Mouse (Mus musculus) hindbrain, embryonic 16.5 days (tissue): ENCODE data around the gene Myo19. TPM values are rescaled to one million over a fixed set of nuclear protein-coding genes. Genes with fewer than 3 reads are reported as not detected.

Experiments used
- ATAC-seq: fragments of 200-750 bp; cut with Nextera tagmentation; 2 replicates; pipeline ENCODE4 v1.8.0; 2017; ENCODE audit warnings: moderate TSS enrichment, moderate library complexity
- H3K27ac ChIP-seq: fragments of 300-500 bp; sonication (generic); 2 replicates; pipeline ENCODE4 v1.5.1; 2014; ENCODE audit warnings: low read depth, mild to moderate bottlenecking, control low read depth, low read length, moderate library complexity
- H3K27me3 ChIP-seq: fragments of 300-500 bp; sonication (generic); replicated peaks from 2 replicates; pipeline ENCODE4 v1.6.1; 2014; ENCODE audit warnings: low read length; ENCODE audit not compliant: control insufficient read depth, insufficient read depth
- H3K36me3 ChIP-seq: fragments of 300-500 bp; sonication (generic); 2 replicates; pipeline ENCODE4 v1.6.1; 2014; ENCODE audit warnings: mild to moderate bottlenecking, low read length, moderate library complexity, mixed read lengths; ENCODE audit not compliant: control insufficient read depth, insufficient read depth
- H3K4me1 ChIP-seq: fragments of 300-500 bp; sonication (generic); 2 replicates; pipeline ENCODE4 v1.6.1; 2014; ENCODE audit warnings: low read depth, low read length; ENCODE audit not compliant: control insufficient read depth, insufficient read depth
- H3K4me2 ChIP-seq: fragments of 300-500 bp; sonication (generic); 2 replicates; pipeline ENCODE4 v1.6.1; 2014; ENCODE audit warnings: mild to moderate bottlenecking, low read length, control low read depth, moderate library complexity
- H3K4me3 ChIP-seq: fragments of 300-500 bp; sonication (generic); 2 replicates; pipeline ENCODE4 v1.5.1; 2014; ENCODE audit warnings: mild to moderate bottlenecking, low read length, control low read depth, moderate library complexity
- H3K9ac ChIP-seq: fragments of 300-500 bp; sonication (generic); 2 replicates; pipeline ENCODE4 v1.6.1; 2014; ENCODE audit warnings: low read depth, mild to moderate bottlenecking, control low read depth, low read length, moderate library complexity
- H3K9me3 ChIP-seq: fragments of 300-500 bp; sonication (generic); 2 replicates; pipeline ENCODE4 v1.6.1; 2014; ENCODE audit warnings: mild to moderate bottlenecking, low read length, moderate library complexity; ENCODE audit not compliant: control insufficient read depth
- WGBS: fragments of 180-500 bp; shearing (Covaris S2); extraction: QIAGEN DNeasy Blood & Tissue Kit; methylation state at CpG from one replicate; pipeline ENCODE4 v1.1.7; 2014; 5-methylcytosine and 5-hydroxymethylcytosine counted together
- microRNA-seq: library from miRNA; unstranded; fragments of <30 nt; microRNA quantifications from one replicate; pipeline ENCODE4, GENCODE M21; 2017
- polyA plus RNA-seq: library from polyadenylated mRNA; unstranded; fragments of >200 nt; fragmentation: Nextera tagmentation; extraction: Ambion mirVana; gene quantifications from 2 replicates; pipeline ENCODE4 v1.2.1, GENCODE M21; 2015

The Myo19 gene
- polyA plus RNA-seq, 1 experiment from 2014 or later = 6.3 TPM

GRCm38 (mm10) chr11:84960291-84960690 lies 80.3 kb downstream of the Myo19 start:
- H3K36me3 ChIP-seq = no peaks in the 10 kb centered on the region
- no peak overlapping the region for H3K9ac ChIP-seq
- ATAC-seq = no peak
- no peak overlapping the region for H3K4me2 ChIP-seq
- no peak overlapping the region for H3K27ac ChIP-seq
- H3K4me3 ChIP-seq = no peak overlapping the region
- H3K4me1 ChIP-seq = peaks cover 14% of the 10 kb centered on the region
- WGBS = 39% methylated on average over 3 of the region's 3 CpGs
- H3K27me3 ChIP-seq = peaks cover 22% of the 10 kb centered on the region
- no peaks in the 10 kb centered on the region for H3K9me3 ChIP-seq

GRCm38 (mm10) chr11:84960780-84961179 lies 80.8 kb downstream of the Myo19 start:
- ATAC-seq = no peak
- WGBS = 81% methylated on average over 6 of the region's 6 CpGs
- H3K36me3 ChIP-seq = no peaks in the 10 kb centered on the region

More at GRCm38 (mm10) chr11:84960780-84961179, 80.8 kb downstream of the Myo19 start:
- no peak overlapping the region for H3K4me2 ChIP-seq
- no peak overlapping the region for H3K9ac ChIP-seq
- H3K4me1 ChIP-seq = peaks cover 14% of the 10 kb centered on the region
- no peaks in the 10 kb centered on the region for H3K9me3 ChIP-seq
- no peak overlapping the region for H3K27ac ChIP-seq
- H3K27me3 ChIP-seq = peaks cover 22% of the 10 kb centered on the region
- H3K4me3 ChIP-seq = no peak overlapping the region

Small RNA genes lying within 50 kb of the gene (microRNA-seq; reads per million reads assigned to microRNA genes)
- gene Gm23564 = not detected

Other genes starting within 250 kb of the Myo19 start
- gene Mrm1, start 60.6 kb upstream of the Myo19 start, polyA plus RNA-seq = 18.9 and 26.0 TPM in 2 replicates
- gene Dhrs11, start 51.2 kb upstream of the Myo19 start, polyA plus RNA-seq = 11.0 and 11.1 TPM in 2 replicates
- 66.8 and 72.5 TPM in 2 replicates for gene Ggnbp2, start 9.3 kb upstream of the Myo19 start, polyA plus RNA-seq
- gene Pigw, start 137 bp downstream of the Myo19 start, polyA plus RNA-seq = 2.2 and 2.5 TPM in 2 replicates
- 65.2 and 71.4 TPM in 2 replicates for gene Znhit3, start 36.2 kb downstream of the Myo19 start, polyA plus RNA-seq
- gene Car4, start 77.6 kb downstream of the Myo19 start, polyA plus RNA-seq = 5.5 and 7.1 TPM in 2 replicates